Mouse (Mus musculus) stomach, embryonic 14.5 days (tissue): ENCODE results near the gene Mettl1. TPM values are rescaled to one million over a fixed set of nuclear protein-coding genes. Genes with fewer than 3 reads are reported as not detected.
A peak's percentile ranks its signal among the peaks of the same experiment; 100 is the strongest.

Experiments used
- ATAC-seq: fragments of 200-750 bp; cut with Nextera tagmentation; 2 replicates; pipeline ENCODE4 v1.8.0; 2017; ENCODE audit warnings: low read depth, moderate TSS enrichment; ENCODE audit not compliant: insufficient number of reproducible peaks, insufficient read depth, low FRiP score
- H3K27ac ChIP-seq: fragments of 300-500 bp; sonication (generic); 2 replicates; pipeline ENCODE4 v1.5.1; 2014; ENCODE audit warnings: mild to moderate bottlenecking, low read length, moderate library complexity, mixed read lengths
- H3K27me3 ChIP-seq: fragments of 300-500 bp; sonication (generic); 2 replicates; pipeline ENCODE4 v1.6.1; 2014; ENCODE audit warnings: low read length, control low read depth, mixed read lengths; ENCODE audit not compliant: control insufficient read depth, insufficient read depth
- H3K36me3 ChIP-seq: fragments of 300-500 bp; sonication (generic); 2 replicates; pipeline ENCODE4 v1.6.1; 2014; ENCODE audit warnings: mild to moderate bottlenecking, control low read depth, low read length, moderate library complexity, mixed read lengths; ENCODE audit not compliant: control insufficient read depth, insufficient read depth
- H3K4me1 ChIP-seq: fragments of 300-500 bp; sonication (generic); 2 replicates; pipeline ENCODE4 v1.6.1; 2014; ENCODE audit warnings: low read length, control low read depth, mixed read lengths; ENCODE audit not compliant: control insufficient read depth, insufficient read depth
- H3K4me2 ChIP-seq: fragments of 300-500 bp; sonication (generic); replicated peaks from 2 replicates; pipeline ENCODE4 v1.6.1; 2014; ENCODE audit warnings: low read depth, low read length, control low read depth
- H3K4me3 ChIP-seq: fragments of 300-500 bp; sonication (generic); 2 replicates; pipeline ENCODE4 v1.5.1; 2014; ENCODE audit warnings: low read depth, low read length, control low read depth
- H3K9ac ChIP-seq: fragments of 300-500 bp; sonication (generic); replicated peaks from 2 replicates; pipeline ENCODE4 v1.6.1; 2014; ENCODE audit warnings: low read depth, mild to moderate bottlenecking, control low read depth, low read length, moderate library complexity, mixed read lengths
- H3K9me3 ChIP-seq: fragments of 300-500 bp; sonication (generic); 2 replicates; pipeline ENCODE4 v1.6.1; 2016; ENCODE audit warnings: low read depth, low read length, control low read depth; ENCODE audit not compliant: control insufficient read depth
- WGBS: fragments of 180-500 bp; shearing (Covaris S2); extraction: QIAGEN DNeasy Blood & Tissue Kit; methylation state at CpG from one replicate; pipeline ENCODE4 v1.1.7; 2014; 5-methylcytosine and 5-hydroxymethylcytosine counted together
- polyA plus RNA-seq: library from polyadenylated mRNA; unstranded; fragments of >200 nt; fragmentation: Nextera tagmentation; extraction: Ambion mirVana; gene quantifications from 2 replicates; pipeline ENCODE4 v1.2.1, GENCODE M21; 2014

Mettl1 gene
- polyA plus RNA-seq, 1 experiment from 2014 or later: 65.5 TPM

DNA sequence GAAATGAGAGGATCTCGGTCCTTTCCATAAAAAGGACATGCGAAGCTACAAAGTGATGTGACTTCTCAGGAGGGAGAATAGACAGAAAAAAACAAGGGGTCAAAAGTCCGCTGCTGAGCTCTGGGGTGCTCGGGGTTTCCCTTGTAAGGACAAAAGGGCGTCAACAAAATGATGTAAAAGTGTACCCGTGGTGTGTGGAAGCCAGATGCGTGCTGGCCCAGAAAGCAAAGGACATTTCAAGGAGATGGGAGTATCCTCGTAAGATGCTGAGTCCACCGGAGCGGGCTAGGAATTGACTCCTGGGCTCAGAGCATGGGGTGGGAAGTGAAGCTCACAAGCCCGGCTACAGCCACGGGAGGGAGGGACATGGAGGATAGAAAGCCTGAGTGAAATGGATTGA is 3.6 kb upstream of the Mettl1 start:
- no peak overlapping the region for H3K9ac ChIP-seq
- peaks cover under 1% of the 10 kb centered on the region; the same call in 1 of the 2 replicates for H3K4me1 ChIP-seq
- WGBS: 76% methylated on average over 12 of the region's 12 CpGs
- ATAC-seq: no peak
- H3K27me3 ChIP-seq: no peaks in the 10 kb centered on the region
- no peak overlapping the region for H3K4me3 ChIP-seq
- H3K9me3 ChIP-seq: no peaks in the 10 kb centered on the region
- H3K4me2 ChIP-seq: no peak overlapping the region
- no peak overlapping the region for H3K27ac ChIP-seq
- no peaks in the 10 kb centered on the region for H3K36me3 ChIP-seq

DNA sequence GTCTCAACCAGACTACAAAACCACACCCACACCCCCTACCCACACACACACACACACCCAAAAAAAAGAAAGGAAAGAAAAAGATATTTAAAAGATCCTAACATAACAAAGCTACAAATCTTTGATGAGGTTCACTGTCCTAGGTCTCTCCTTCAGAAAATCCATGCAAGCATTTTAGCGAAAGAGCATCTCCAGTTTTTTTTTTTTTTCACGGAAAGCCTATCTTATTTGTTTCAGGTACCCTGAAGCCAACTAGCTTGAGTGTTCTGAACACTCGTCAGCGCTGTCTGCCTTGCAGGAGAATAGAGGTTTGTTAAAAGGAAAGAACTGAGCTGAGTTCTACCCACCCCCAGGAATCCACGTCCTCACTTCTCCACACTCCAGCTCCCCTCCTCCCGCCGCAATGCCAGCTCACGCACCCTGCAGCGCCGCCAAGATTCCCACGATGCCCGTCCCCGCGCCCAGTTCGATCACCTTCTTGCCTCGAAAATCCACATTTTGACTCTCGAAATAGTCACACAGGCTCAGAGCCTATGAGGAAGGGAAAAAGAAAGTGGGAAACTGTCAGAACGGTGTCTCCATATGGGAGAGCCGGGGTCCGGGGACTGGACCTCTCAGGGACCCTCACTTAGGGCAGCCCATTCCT is 522 bp upstream of the Mettl1 start:
- Histone ChIP-seq H3K27me3 (no peaks in the 10 kb centered on the region), H3K9ac (peak overlapping the region; percentile 60), H3K4me2 (peak overlapping the region; percentile 99), H3K4me1 (peaks cover 5% of the 10 kb centered on the region), H3K27ac (no peak overlapping the region; the same call in 1 of the 2 replicates), H3K36me3 (peaks cover 2% of the 10 kb centered on the region; the same call in 1 of the 2 replicates), H3K9me3 (no peaks in the 10 kb centered on the region), H3K4me3 (peak overlapping the region; percentile 72)
- 1% methylated on average over 20 of the region's 20 CpGs for WGBS
- no peak for ATAC-seq

DNA sequence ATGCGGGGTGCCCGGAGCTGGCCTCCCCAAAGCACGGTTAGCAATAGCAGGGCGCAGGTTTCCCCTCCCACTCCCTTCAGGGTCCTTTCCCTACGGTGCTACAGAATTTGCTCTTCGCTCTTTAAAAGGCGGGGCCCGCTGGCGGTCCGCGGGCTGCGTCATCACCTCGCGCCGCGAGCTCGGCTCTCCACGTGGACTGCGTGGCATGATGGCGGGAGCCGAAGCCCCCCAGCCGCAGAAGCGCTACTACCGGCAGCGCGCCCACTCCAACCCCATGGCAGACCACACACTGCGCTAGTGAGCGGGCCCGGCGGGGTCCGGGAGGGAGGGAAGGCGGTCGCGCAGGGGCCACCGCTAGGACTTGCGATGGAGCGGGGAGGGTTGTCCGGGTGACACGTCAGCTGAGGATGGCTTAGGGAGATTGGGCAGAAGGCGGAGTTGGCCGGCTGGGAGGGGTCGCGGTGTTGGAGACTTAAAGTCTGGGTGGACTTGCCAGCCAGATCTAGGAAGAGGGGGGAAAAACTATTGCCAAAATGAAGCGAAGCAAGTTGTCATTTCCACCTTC is 642 bp downstream of the Mettl1 start:
- ATAC-seq: peak; percentile 83
- WGBS: under 1% methylated on average over 44 of the region's 44 CpGs
- H3K4me1 ChIP-seq: peaks cover 5% of the 10 kb centered on the region

DNA sequence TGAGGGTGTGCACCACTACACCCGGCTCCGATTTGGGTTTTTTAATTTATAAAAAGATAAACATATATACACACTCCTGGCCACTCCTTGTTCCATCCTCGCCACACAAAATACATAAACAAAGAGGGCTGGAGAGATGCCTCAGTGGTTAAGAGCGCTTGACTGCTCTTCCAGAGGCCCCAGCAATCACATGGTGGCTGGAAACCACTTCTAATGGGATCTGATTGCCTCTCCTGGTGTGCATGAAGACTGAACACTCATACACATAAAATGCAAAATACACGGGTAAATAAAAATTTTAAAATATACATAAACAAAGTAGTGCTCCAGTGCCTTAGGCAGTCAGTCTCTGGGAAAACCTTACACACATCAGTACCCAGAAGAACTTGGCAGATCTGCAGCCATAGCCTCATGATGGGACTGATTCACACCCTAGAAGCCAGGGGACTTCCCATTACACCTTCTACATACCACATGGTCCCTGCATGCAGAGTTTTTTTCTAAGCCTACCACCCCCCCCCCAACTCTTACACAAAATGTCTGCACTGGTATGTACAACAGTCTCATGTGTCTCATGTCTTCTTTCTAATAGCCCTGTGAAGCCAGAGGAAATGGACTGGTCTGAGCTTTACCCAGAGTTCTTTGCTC is 1.4 kb downstream of the Mettl1 start:
- ATAC-seq: no peak; the same call in 1 of the 2 replicates
- WGBS: 13% methylated on average over 5 of the region's 5 CpGs
- Histone ChIP-seq H3K36me3 (peaks cover 2% of the 10 kb centered on the region; the same call in 1 of the 2 replicates), H3K9ac (peak overlapping the region; percentile 60; the same call in 1 of the 2 replicates), H3K4me1 (peaks cover 5% of the 10 kb centered on the region), H3K4me2 (peak overlapping the region; percentile 99), H3K27ac (no peak overlapping the region; the same call in 1 of the 2 replicates), H3K27me3 (peaks cover under 1% of the 10 kb centered on the region; the same call in 1 of the 2 replicates), H3K9me3 (no peaks in the 10 kb centered on the region), H3K4me3 (peak overlapping the region; percentile 72)

More for the DNA sequence above, 642 bp downstream of the Mettl1 start:
- Histone ChIP-seq H3K27ac (peak overlapping the region; percentile 52), H3K4me2 (peak overlapping the region; percentile 99), H3K27me3 (no peaks in the 10 kb centered on the region), H3K36me3 (peaks cover 2% of the 10 kb centered on the region; the same call in 1 of the 2 replicates), H3K4me3 (peak overlapping the region; percentile 72), H3K9ac (peak overlapping the region; percentile 60), H3K9me3 (no peaks in the 10 kb centered on the region)

DNA sequence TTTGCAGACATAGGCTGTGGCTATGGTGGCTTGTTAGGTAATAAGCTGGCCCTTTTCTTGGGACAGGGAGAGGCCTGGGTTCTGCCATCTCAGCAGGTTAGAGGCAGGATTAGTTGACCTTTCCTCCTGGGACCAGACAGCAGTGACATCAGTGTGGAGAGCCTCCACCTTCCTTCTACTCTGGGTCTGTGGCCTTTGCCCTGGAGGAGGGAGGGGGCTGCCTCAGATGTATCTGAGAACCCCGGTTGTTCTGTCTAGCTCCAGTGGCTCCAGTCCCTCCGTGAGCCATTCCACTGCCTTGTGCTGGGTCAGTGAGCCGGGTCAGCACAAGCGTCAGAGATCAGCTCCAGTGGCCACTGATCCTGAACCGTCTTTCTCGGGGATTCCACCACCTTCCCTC is 2.0 kb downstream of the Mettl1 start:
- peaks cover 5% of the 10 kb centered on the region for H3K4me1 ChIP-seq
- no peak overlapping the region for H3K27ac ChIP-seq
- peaks cover 6% of the 10 kb centered on the region for H3K27me3 ChIP-seq
- H3K9me3 ChIP-seq: no peaks in the 10 kb centered on the region
- H3K9ac ChIP-seq: no peak overlapping the region
- H3K4me3 ChIP-seq: no peak overlapping the region
- ATAC-seq: no peak
- peaks cover 2% of the 10 kb centered on the region; the same call in 1 of the 2 replicates for H3K36me3 ChIP-seq
- 87% methylated on average over 6 of the region's 6 CpGs for WGBS
- H3K4me2 ChIP-seq: no peak overlapping the region

DNA sequence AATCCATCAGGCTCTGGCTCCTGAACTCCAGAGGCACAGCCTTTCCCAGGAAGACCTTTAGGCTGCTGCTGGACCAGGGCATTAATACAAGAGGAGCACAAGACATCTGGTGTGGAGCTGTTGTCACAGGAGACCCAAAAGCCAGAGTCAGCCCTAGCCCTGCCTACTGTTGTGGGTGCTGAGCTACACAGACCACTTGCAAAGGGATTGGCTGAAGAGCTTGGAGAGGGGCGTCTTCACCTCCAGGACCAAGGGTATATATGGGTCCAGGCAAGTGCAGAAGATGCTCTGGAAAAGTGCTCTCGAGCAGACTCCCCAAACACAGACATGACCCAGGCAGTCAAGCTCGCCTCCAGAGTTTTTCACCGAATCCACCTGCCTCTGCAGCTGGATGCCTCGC is 6.7 kb downstream of the Mettl1 start, which contains the start of gene Cyp27b1:
TSS of gene Cyp27b1 (plus strand) at position 297 of the 400 bp plus-strand sequence.
- Histone ChIP-seq H3K36me3 (peaks cover 2% of the 10 kb centered on the region; the same call in 1 of the 2 replicates), H3K27me3 (peaks cover 32% of the 10 kb centered on the region), H3K4me3 (0 out of 2 replicates have a peak within 1 kb of the TSS, but pooled peaks have one; percentile 12), H3K27ac (no peak within 1 kb of the TSS), H3K9ac (no peak within 1 kb of the TSS), H3K9me3 (no peaks in the 10 kb centered on the region), H3K4me2 (peak within 1 kb of the TSS; percentile 33), H3K4me1 (peaks cover 8% of the 10 kb centered on the region)
- ATAC-seq: no peak
- WGBS: 32% methylated on average over 5 of the region's 5 CpGs

DNA sequence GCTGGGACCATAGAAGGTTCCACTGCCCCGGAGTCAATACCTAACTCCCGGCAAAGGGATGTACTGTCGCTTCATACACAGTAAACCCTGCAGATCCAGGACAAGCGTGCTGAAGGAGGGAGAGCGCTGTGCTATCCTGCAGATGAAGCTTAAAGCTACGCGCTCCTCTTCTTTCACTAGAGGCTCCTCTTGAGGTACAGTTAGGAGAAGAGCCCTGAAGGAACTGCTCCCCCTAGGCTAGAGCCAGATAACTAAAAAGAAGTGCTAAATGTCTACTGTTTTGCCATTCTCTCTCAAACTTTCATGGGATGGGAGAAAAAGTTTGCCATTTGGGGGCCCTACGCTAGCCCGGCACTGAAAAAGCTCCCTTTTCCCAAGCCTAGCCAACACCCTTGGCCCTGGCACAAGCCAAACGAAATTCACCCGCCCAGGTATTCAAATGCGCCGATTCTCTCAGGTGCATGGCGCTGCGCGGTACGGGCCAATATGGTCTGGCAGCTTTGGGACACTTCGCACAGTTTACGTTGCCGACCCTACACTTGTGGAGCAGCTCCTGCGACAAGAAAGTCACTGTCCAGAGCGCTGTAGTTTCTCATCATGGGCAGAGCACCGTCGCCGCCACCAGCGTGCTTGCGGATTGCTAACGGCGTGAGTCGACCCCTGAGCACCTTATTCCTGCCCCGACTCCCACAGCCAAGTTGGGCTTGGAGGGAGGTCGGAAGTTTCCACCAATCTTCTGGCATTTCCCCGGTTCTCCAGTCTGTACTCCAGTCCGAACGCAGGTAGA is 7.6 kb downstream of the Mettl1 start:
- Histone ChIP-seq H3K27ac (no peak overlapping the region), H3K27me3 (peaks cover 32% of the 10 kb centered on the region), H3K36me3 (peaks cover 2% of the 10 kb centered on the region; the same call in 1 of the 2 replicates), H3K4me2 (peak overlapping the region; percentile 33), H3K4me3 (0 out of 2 replicates have a peak overlapping the region, but pooled peaks have one; percentile 12), H3K4me1 (0 out of 2 replicates have a peak, but pooled peaks cover 7% of the 10 kb centered on the region), H3K9me3 (no peaks in the 10 kb centered on the region), H3K9ac (no peak overlapping the region)
- WGBS: 4% methylated on average over 35 of the region's 35 CpGs
- ATAC-seq: no peak
